Mouse (Mus musculus) hindbrain, embryonic 12.5 days (tissue): ENCODE measurements around the gene Herpud2. TPM values are rescaled to one million over a fixed set of nuclear protein-coding genes. Genes with fewer than 3 reads are reported as not detected.
A peak's percentile ranks its signal among the peaks of the same experiment; 100 is the strongest.

ENCODE experiments used
- ATAC-seq: fragments of 200-750 bp; cut with Nextera tagmentation; 2 replicates; pipeline ENCODE4 v1.8.0; 2017; ENCODE audit warnings: moderate TSS enrichment; ENCODE audit not compliant: low FRiP score
- H3K27ac ChIP-seq: fragments of 300-500 bp; sonication (generic); 2 replicates; pipeline ENCODE4 v1.5.1; 2016; ENCODE audit warnings: mild to moderate bottlenecking
- H3K27me3 ChIP-seq: fragments of 300-500 bp; sonication (generic); 2 replicates; pipeline ENCODE4 v1.6.1; 2016; ENCODE audit warnings: mild to moderate bottlenecking
- H3K36me3 ChIP-seq: fragments of 300-500 bp; sonication (generic); 2 replicates; pipeline ENCODE4 v1.6.1; 2016; ENCODE audit warnings: mild to moderate bottlenecking
- H3K4me1 ChIP-seq: fragments of 300-500 bp; sonication (generic); 2 replicates; pipeline ENCODE4 v1.6.1; 2016
- H3K4me2 ChIP-seq: fragments of 300-500 bp; sonication (generic); replicated peaks from 2 replicates; pipeline ENCODE4 v1.6.1; 2016; ENCODE audit warnings: mild to moderate bottlenecking
- H3K4me3 ChIP-seq: fragments of 300-500 bp; sonication (generic); 2 replicates; pipeline ENCODE4 v1.5.1; 2016; ENCODE audit warnings: mild to moderate bottlenecking
- H3K9ac ChIP-seq: fragments of 300-500 bp; sonication (generic); 2 replicates; pipeline ENCODE4 v1.6.1; 2016; ENCODE audit warnings: mild to moderate bottlenecking, moderate library complexity
- H3K9me3 ChIP-seq: fragments of 300-500 bp; sonication (generic); replicated peaks from 2 replicates; pipeline ENCODE4 v1.6.1; 2016; ENCODE audit warnings: mild to moderate bottlenecking
- WGBS: fragments of 180-500 bp; shearing (Covaris S2); methylation state at CpG from one replicate; pipeline ENCODE4 v1.1.7; 2016; 5-methylcytosine and 5-hydroxymethylcytosine counted together
- polyA plus RNA-seq: library from polyadenylated mRNA; unstranded; fragments of >200 nt; fragmentation: Nextera tagmentation; extraction: Ambion mirVana; gene quantifications from 2 replicates; pipeline ENCODE4 v1.2.1, GENCODE M21; 2016

Gene Herpud2
- 43.3 and 48.2 TPM in 2 replicates for polyA plus RNA-seq

DNA sequence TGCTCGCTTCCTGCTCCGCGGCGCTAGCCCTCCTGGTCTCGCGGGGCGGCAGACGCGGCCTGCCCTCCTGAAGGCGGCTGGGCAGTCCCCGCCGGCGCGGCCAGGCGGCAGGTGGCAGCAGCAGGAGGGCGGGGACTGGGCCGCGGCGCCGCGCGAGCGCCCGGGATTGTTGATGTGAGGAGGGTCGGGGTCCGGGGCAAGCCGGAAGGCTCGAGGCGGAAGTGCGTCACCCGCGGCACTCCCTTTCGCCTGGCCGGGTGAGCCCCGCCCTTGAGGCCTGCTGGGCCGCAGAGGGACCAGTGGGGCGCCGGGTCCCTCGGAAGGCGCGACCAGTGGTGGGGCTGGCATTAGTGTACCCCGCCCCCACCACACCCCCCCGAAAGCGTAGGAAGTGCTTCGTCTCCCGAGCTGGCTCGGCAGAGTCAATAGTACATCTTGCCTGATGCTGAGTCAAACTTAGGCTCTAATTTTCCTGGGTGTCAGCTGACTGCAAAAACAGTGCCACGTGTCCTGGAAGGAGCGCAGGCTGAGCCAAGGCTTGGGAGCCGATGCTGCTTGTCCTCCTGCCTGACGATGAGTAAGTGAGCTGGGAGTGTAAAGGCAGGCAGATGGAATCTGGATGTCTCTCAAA lies at the start of gene Herpud2:
Herpud2 (minus strand) TSS at position 210 of the 631 bp plus-strand sequence.
- WGBS: under 1% methylated on average over 48 of the region's 51 CpGs
- Histone ChIP-seq H3K9ac (peak within 1 kb of the TSS; percentile 96), H3K27me3 (no peaks in the 10 kb centered on the region), H3K36me3 (no peaks in the 10 kb centered on the region), H3K9me3 (no peaks in the 10 kb centered on the region), H3K27ac (peak within 1 kb of the TSS; percentile 99), H3K4me2 (peak within 1 kb of the TSS; percentile 85), H3K4me3 (peak within 1 kb of the TSS; percentile 96), H3K4me1 (peaks cover 24% of the 10 kb centered on the region)
- ATAC-seq: peak; percentile 99

DNA sequence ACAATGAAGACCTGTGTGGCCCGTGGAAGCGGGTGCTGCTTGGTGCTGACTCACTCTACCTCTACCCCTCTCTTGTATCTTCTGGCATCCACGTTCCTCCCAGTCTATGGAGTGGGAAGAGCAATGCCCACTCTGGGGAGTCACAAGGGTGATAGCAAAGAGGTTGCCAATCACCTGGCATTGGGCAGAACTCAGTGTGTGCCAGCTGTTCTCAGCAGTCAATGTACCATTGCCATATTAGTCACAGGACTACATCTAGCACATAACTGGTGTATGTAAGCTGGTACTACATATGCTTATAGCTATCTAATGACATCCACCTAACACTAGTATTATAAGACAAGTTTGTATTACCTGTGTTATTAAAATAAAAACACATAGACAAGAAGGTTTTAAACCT lies 49.4 kb upstream of the Herpud2 start:
- no peak overlapping the region for H3K4me3 ChIP-seq
- H3K9ac ChIP-seq: no peak overlapping the region
- no peaks in the 10 kb centered on the region for H3K36me3 ChIP-seq
- H3K4me2 ChIP-seq: no peak overlapping the region
- no peak overlapping the region for H3K27ac ChIP-seq
- no peak for ATAC-seq
- WGBS: 78% methylated on average over 3 of the region's 3 CpGs
- no peaks in the 10 kb centered on the region for H3K27me3 ChIP-seq
- no peaks in the 10 kb centered on the region for H3K4me1 ChIP-seq
- H3K9me3 ChIP-seq: no peaks in the 10 kb centered on the region

DNA sequence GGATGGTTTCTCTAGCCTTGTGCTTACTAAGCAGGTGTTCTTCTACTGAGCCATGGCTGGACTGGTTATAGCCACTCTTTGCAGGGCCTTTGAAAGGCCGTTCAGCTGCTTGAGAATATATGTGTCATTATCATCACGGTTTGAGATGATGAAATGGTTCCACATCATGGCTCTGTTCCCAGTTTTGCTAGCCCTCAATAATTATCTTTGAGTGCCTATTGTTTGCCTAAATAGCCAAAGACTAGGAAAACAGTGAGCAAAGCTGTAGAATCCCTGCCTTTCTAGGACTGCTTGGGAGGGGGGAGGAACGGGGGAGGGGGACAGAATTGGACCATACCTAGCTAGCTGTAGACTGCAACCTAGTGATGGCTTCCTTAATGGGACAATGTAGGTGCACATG lies 48.5 kb upstream of the Herpud2 start:
- Histone ChIP-seq H3K4me2 (no peak overlapping the region), H3K4me3 (no peak overlapping the region), H3K27me3 (no peaks in the 10 kb centered on the region), H3K4me1 (no peaks in the 10 kb centered on the region), H3K9ac (no peak overlapping the region), H3K36me3 (no peaks in the 10 kb centered on the region), H3K27ac (no peak overlapping the region), H3K9me3 (no peaks in the 10 kb centered on the region)
- no peak for ATAC-seq
- WGBS: 91% methylated on average over 3 of the region's 3 CpGs

DNA sequence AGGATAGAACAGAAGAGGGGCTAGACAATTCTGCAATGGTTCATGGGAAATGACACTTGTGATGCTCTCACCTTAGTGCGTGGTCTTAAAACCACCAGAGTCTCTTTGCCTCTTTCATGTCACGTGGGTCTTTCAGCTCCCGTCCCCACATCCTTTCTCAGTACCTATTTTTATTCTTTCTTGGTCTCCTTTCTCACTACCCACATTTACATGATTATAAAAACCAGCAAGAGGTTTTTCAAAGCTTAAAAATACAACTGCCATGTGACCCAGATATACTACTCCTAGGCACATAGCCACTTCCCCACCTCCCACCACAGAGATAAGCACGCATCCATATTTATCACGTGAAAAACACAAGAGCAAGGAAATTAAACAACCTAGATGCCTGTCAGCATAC lies 45.1 kb upstream of the Herpud2 start:
- Histone ChIP-seq H3K36me3 (no peaks in the 10 kb centered on the region), H3K9ac (no peak overlapping the region), H3K4me2 (no peak overlapping the region), H3K4me3 (no peak overlapping the region), H3K27me3 (no peaks in the 10 kb centered on the region), H3K27ac (no peak overlapping the region), H3K4me1 (no peaks in the 10 kb centered on the region), H3K9me3 (no peaks in the 10 kb centered on the region)
- WGBS: 89% methylated on average over 5 of the region's 5 CpGs
- ATAC-seq: no peak

DNA sequence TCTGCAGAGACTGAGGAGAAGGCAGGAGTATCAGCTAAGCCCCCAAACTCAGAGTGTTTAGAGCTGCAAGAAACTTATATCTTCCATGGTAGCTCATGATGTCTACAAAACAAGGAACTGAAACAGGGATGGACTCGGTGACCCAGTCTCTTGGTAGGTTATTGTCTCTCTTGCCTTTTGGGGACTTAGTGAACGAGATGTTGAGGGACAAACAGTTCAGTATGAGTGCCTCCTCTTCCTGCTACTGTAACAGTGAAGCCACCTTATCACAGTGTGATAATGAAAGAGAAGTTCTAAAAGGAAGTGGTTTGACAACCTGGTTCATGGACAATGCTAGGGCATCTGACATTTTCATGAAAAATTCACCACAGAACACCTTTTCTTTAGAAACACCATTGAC lies 40.0 kb upstream of the Herpud2 start:
- Histone ChIP-seq H3K27ac (no peak overlapping the region), H3K9ac (no peak overlapping the region), H3K27me3 (no peaks in the 10 kb centered on the region), H3K9me3 (no peaks in the 10 kb centered on the region), H3K36me3 (no peaks in the 10 kb centered on the region), H3K4me1 (no peaks in the 10 kb centered on the region), H3K4me3 (no peak overlapping the region), H3K4me2 (no peak overlapping the region)
- ATAC-seq: no peak
- WGBS: 75% methylated on average over 2 of the region's 2 CpGs

DNA sequence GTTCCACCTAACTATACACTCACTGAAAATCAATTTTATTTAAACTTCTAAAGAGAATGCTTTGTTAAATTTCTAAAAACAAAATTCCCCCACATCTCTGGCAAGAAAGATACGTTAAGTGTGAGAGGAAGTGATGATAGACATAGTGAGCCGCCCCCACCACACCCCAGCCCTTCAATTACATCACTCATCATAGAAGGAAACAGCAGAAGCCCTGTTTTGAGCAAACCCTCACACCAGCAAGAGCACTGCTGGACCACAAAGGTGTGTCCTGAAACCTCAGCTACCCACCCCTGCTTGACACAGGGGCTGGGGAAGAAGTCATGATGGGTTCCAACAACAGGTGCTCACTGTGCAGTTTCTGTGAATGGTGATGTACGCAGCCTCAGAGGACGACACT lies 34.9 kb upstream of the Herpud2 start:
- no peaks in the 10 kb centered on the region for H3K27me3 ChIP-seq
- H3K9ac ChIP-seq: no peak overlapping the region
- no peaks in the 10 kb centered on the region for H3K36me3 ChIP-seq
- no peaks in the 10 kb centered on the region for H3K9me3 ChIP-seq
- WGBS: 91% methylated on average over 4 of the region's 4 CpGs
- no peak for ATAC-seq
- H3K4me1 ChIP-seq: no peaks in the 10 kb centered on the region
- H3K4me3 ChIP-seq: no peak overlapping the region
- H3K4me2 ChIP-seq: no peak overlapping the region
- H3K27ac ChIP-seq: no peak overlapping the region

DNA sequence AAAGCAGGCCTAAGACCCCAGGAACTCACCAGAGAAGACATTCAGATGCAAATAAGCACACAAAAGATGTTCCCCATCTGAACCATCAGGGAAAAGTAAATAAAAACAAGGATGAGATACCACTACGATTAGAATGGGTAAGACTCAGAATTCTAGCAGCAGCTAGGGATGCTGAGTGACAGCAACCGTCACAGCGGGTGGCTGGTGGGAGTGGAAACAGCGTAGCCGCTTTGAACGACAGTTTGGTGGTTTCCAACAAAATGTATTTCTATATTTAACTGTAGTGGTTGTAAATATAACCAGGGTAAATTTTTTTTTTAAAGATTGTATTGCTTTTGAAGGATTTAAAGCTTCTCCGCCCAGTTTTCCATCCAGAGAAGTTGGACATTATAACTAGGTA lies 34.2 kb upstream of the Herpud2 start:
- Histone ChIP-seq H3K36me3 (no peaks in the 10 kb centered on the region), H3K4me1 (no peaks in the 10 kb centered on the region), H3K9me3 (no peaks in the 10 kb centered on the region), H3K4me2 (no peak overlapping the region), H3K9ac (no peak overlapping the region), H3K4me3 (no peak overlapping the region), H3K27me3 (no peaks in the 10 kb centered on the region), H3K27ac (no peak overlapping the region)
- WGBS: 37% methylated on average over 7 of the region's 7 CpGs
- ATAC-seq: no peak

DNA sequence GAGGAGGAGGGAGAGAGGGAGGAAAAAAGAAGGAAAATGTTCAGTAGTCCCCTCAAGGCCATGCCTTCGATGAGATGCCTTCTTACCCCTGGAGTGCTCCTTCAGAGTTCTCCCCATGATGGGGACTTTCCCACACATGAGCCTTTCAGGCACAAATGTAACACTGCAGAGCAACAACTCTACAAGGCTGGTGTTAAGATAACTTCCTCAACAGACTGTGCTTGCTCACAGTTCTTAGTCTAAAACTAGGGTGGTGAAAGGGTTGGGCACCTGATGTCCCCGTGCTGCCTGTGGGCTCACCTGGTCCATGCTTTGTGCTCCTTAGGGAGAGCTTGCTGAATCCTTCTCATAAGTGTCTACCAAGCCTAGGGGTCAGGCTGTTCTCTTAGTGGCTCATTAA lies 33.0 kb upstream of the Herpud2 start:
- no peak overlapping the region for H3K9ac ChIP-seq
- H3K36me3 ChIP-seq: no peaks in the 10 kb centered on the region
- H3K4me1 ChIP-seq: no peaks in the 10 kb centered on the region
- no peak overlapping the region for H3K27ac ChIP-seq
- no peak overlapping the region for H3K4me2 ChIP-seq
- H3K9me3 ChIP-seq: no peaks in the 10 kb centered on the region
- no peak for ATAC-seq
- 86% methylated on average over 2 of the region's 2 CpGs for WGBS
- H3K27me3 ChIP-seq: no peaks in the 10 kb centered on the region
- no peak overlapping the region for H3K4me3 ChIP-seq

DNA sequence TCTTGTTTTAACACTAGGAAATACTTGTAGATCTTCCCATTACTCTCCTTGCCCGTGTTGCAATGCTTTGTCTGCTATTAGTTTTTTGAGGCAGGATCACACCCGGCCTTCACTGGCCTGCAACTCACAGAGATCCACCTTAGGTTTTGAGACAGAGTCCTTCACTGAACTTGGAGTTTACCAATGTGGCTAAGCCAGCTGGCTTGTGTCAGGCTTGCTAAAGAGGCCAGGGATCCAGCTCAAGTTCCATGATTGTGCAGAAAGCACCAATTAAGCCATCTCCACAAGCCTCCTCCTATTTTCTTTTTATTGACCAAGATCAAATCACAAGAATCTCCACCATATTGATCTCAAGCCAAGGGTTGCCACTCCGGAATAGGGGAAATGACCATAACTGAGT lies 26.4 kb upstream of the Herpud2 start:
- Histone ChIP-seq H3K4me3 (no peak overlapping the region), H3K9me3 (no peaks in the 10 kb centered on the region), H3K27ac (no peak overlapping the region), H3K4me1 (no peaks in the 10 kb centered on the region), H3K36me3 (no peaks in the 10 kb centered on the region), H3K9ac (no peak overlapping the region), H3K27me3 (no peaks in the 10 kb centered on the region), H3K4me2 (no peak overlapping the region)
- ATAC-seq: no peak
- 86% methylated on average over 3 of the region's 3 CpGs for WGBS

DNA sequence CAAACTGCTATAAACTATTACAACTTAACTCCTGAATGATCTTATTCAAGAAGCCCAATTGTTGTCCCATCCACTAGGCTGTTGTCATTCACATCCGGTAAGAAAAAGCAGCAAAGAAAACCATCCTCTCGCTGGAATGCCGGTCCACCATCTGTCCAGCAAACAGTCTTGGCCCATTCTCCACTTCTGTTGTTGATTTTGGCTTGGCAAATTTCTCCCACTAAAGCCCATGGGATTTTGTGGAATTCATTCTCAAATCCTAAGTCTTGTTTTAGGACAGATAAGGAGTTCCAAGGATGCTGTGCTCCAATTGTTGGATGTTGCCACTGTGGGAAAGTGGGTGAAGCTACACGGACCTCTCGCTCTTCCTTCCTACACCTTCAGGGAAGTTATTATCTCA lies 25.6 kb upstream of the Herpud2 start:
- Histone ChIP-seq H3K4me3 (no peak overlapping the region), H3K9me3 (no peaks in the 10 kb centered on the region), H3K27ac (no peak overlapping the region), H3K4me1 (no peaks in the 10 kb centered on the region), H3K4me2 (no peak overlapping the region), H3K27me3 (no peaks in the 10 kb centered on the region), H3K36me3 (no peaks in the 10 kb centered on the region), H3K9ac (no peak overlapping the region)
- 82% methylated on average over 5 of the region's 5 CpGs for WGBS
- ATAC-seq: no peak

DNA sequence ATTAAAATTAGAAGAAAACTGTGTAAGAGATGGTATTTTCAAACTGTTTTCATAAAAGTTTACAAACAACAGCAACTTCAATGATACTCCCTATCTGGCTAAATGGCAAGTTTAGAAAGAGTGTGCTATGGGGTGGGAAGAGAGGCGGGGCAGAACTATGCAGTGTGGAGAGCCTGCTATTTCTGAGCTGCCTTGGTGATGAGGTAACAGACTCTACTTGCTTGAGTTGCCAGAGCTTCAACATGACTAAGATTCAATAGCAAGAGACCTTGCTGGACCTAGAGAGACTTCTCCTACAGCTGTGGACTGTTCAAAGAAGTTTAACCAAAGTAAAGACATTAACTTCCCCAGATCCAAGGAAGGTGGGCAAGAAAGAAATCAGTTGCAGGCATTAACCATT lies 24.9 kb upstream of the Herpud2 start:
- no peak overlapping the region for H3K27ac ChIP-seq
- H3K4me2 ChIP-seq: no peak overlapping the region
- no peak overlapping the region for H3K9ac ChIP-seq
- H3K9me3 ChIP-seq: no peaks in the 10 kb centered on the region
- H3K27me3 ChIP-seq: no peaks in the 10 kb centered on the region
- H3K36me3 ChIP-seq: no peaks in the 10 kb centered on the region
- 95% methylated on average over 1 of the region's 1 CpGs for WGBS
- no peak for ATAC-seq
- no peaks in the 10 kb centered on the region for H3K4me1 ChIP-seq
- H3K4me3 ChIP-seq: no peak overlapping the region

DNA sequence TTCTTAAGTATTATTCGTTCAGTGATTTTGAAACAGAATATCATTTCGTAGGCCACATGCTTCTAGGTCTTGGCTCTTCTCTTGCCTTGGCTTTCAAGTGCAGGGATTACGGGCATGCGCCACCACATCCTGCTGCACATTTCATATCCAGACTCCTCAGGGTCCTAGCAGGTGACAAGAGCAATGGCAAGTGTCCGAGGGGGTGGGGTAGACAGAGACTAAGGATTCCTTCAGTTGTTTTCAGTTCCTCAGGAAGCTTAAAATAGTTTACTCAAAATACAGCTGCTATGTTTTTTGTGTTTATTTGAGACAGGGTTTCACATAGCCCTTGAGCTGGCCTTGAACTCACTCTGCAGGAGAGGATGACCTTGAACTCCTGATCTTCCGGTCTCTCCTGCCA lies 24.4 kb upstream of the Herpud2 start:
- no peaks in the 10 kb centered on the region for H3K9me3 ChIP-seq
- no peak overlapping the region for H3K4me3 ChIP-seq
- H3K9ac ChIP-seq: no peak overlapping the region
- H3K27ac ChIP-seq: no peak overlapping the region
- H3K36me3 ChIP-seq: no peaks in the 10 kb centered on the region
- H3K4me2 ChIP-seq: no peak overlapping the region
- H3K27me3 ChIP-seq: no peaks in the 10 kb centered on the region
- no peaks in the 10 kb centered on the region for H3K4me1 ChIP-seq
- 89% methylated on average over 6 of the region's 6 CpGs for WGBS
- no peak for ATAC-seq

DNA sequence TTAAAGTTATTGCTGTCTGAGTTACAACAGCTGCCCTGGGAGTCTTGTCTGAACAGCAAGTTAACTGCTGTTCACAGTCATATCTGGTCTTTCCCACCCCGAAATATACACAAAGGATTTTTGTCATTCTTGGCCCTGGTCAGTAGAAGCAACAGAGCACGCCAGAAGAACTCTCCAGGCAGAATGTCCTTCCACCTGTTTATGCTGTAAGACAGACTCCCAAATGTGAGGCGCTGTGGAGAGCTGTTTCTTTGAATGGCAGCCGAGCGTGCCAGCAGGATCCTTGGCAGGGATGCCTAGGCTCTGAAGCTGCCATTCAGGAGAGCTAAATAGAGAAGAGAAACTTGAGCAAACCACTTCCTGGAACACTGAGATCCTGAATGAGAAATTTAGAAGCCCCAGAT lies 23.4 kb upstream of the Herpud2 start:
- no peak for ATAC-seq
- no peak overlapping the region for H3K4me2 ChIP-seq
- no peaks in the 10 kb centered on the region for H3K36me3 ChIP-seq
- no peaks in the 10 kb centered on the region for H3K4me1 ChIP-seq
- H3K4me3 ChIP-seq: no peak overlapping the region
- H3K27me3 ChIP-seq: no peaks in the 10 kb centered on the region
- H3K9ac ChIP-seq: no peak overlapping the region
- 41% methylated on average over 5 of the region's 5 CpGs for WGBS
- H3K9me3 ChIP-seq: no peaks in the 10 kb centered on the region
- H3K27ac ChIP-seq: no peak overlapping the region
